Mouse (Mus musculus) subcutaneous adipose tissue, adult 2 months (tissue): Measurements from ENCODE around the gene Dact1. TPM values are rescaled to one million over a fixed set of nuclear protein-coding genes. Genes with fewer than 3 reads are reported as not detected.

Experiments
- polyA plus RNA-seq: library from polyadenylated mRNA; depleted of rRNA; stranded (reverse); fragments of >200 nt; gene quantifications from 2 replicates; pipeline ENCODE4 v1.2.3, GENCODE M21; 2012; ENCODE audit warnings: low replicate concordance; rRNA removed

Gene Dact1
- polyA plus RNA-seq = 10.3 and 12.0 TPM in 2 replicates

GRCm38 (mm10) chr12:71309581-71310067 is at the start of gene Dact1:
Gene Dact1 (plus strand): TSS chr12:71309884.

Other genes with a start within 250 kb of the Dact1 start
- not detected in 2 replicates for gene Tomm20l, start 198.5 kb upstream of the Dact1 start, polyA plus RNA-seq
- gene Timm9, start 173.2 kb upstream of the Dact1 start, polyA plus RNA-seq = 15.4 and 19.8 TPM in 2 replicates
- 2.0 and 4.0 TPM in 2 replicates for gene 2700049A03Rik, start 173.0 kb upstream of the Dact1 start, polyA plus RNA-seq